Mouse (Mus musculus) limb, embryonic 12.5 days (tissue): Measurements from ENCODE around the gene Ralb. TPM values are rescaled to one million over a fixed set of nuclear protein-coding genes. Genes with fewer than 3 reads are reported as not detected.

Experiments used
- ATAC-seq: fragments of 200-750 bp; cut with Nextera tagmentation; 2 replicates; pipeline ENCODE4 v1.8.0; 2017; ENCODE audit warnings: low read depth, moderate TSS enrichment; ENCODE audit not compliant: insufficient number of reproducible peaks, insufficient read depth, low FRiP score, low TSS enrichment
- H3K27ac ChIP-seq: fragments of 300-500 bp; sonication (generic); 2 replicates; pipeline ENCODE4 v1.5.1; 2016; ENCODE audit warnings: mild to moderate bottlenecking, moderate library complexity
- H3K27me3 ChIP-seq: fragments of 300-500 bp; sonication (generic); 2 replicates; pipeline ENCODE4 v1.6.1; 2016; ENCODE audit warnings: mild to moderate bottlenecking, moderate library complexity
- H3K36me3 ChIP-seq: fragments of 300-500 bp; sonication (generic); 2 replicates; pipeline ENCODE4 v1.6.1; 2016; ENCODE audit warnings: mild to moderate bottlenecking, moderate library complexity
- H3K4me1 ChIP-seq: fragments of 300-500 bp; sonication (generic); replicated peaks from 2 replicates; pipeline ENCODE4 v1.6.1; 2016
- H3K4me2 ChIP-seq: fragments of 300-500 bp; sonication (generic); 2 replicates; pipeline ENCODE4 v1.6.1; 2016; ENCODE audit warnings: mild to moderate bottlenecking, moderate library complexity
- H3K4me3 ChIP-seq: fragments of 300-500 bp; sonication (generic); replicated peaks from 2 replicates; pipeline ENCODE4 v1.5.1; 2016; ENCODE audit warnings: mild to moderate bottlenecking
- H3K9ac ChIP-seq: fragments of 300-500 bp; sonication (generic); replicated peaks from 2 replicates; pipeline ENCODE4 v1.6.1; 2016; ENCODE audit warnings: mild to moderate bottlenecking, moderate library complexity
- H3K9me3 ChIP-seq: fragments of 300-500 bp; sonication (generic); 2 replicates; pipeline ENCODE4 v1.6.1; 2016; ENCODE audit warnings: mild to moderate bottlenecking, moderate library complexity
- WGBS: fragments of 180-500 bp; shearing (Covaris S2); methylation state at CpG from one replicate; pipeline ENCODE4 v1.1.7; 2016; 5-methylcytosine and 5-hydroxymethylcytosine counted together
- polyA plus RNA-seq: library from polyadenylated mRNA; unstranded; fragments of >200 nt; fragmentation: Nextera tagmentation; extraction: Ambion mirVana; gene quantifications from 2 replicates; pipeline ENCODE4 v1.2.1, GENCODE M21; 2016

Ralb gene
- 112 TPM in 2 replicates for polyA plus RNA-seq

- ATAC-seq = peak; percentile 95
- Histone ChIP-seq H3K9me3 (no peaks in the 10 kb centered on the region), H3K36me3 (peaks cover 4% of the 10 kb centered on the region; the same call in 1 of the 2 replicates), H3K4me3 (peak within 1 kb of the TSS; percentile 73), H3K4me2 (peak within 1 kb of the TSS; percentile 76), H3K27ac (peak within 1 kb of the TSS; percentile 67), H3K27me3 (no peaks in the 10 kb centered on the region), H3K9ac (peak within 1 kb of the TSS; percentile 68), H3K4me1 (peaks cover 29% of the 10 kb centered on the region)
- WGBS = under 1% methylated on average over 57 of the region's 57 CpGs
These were observed at the start of gene Ralb for GRCm38 (mm10) chr1:119504260-119505062. TSS of gene Ralb (minus strand) at chr1:119504794.

GRCm38 (mm10) chr1:119551651-119552050 lies 47.1 kb upstream of the Ralb start:
- Histone ChIP-seq H3K27me3 (no peaks in the 10 kb centered on the region), H3K9ac (no peak overlapping the region), H3K9me3 (no peaks in the 10 kb centered on the region), H3K27ac (no peak overlapping the region), H3K4me1 (no peaks in the 10 kb centered on the region), H3K36me3 (peaks cover 17% of the 10 kb centered on the region; the same call in 1 of the 2 replicates), H3K4me2 (no peak overlapping the region), H3K4me3 (no peak overlapping the region)
- no peak for ATAC-seq
- WGBS = 93% methylated on average over 1 of the region's 1 CpGs

GRCm38 (mm10) chr1:119550064-119550463 lies 45.5 kb upstream of the Ralb start:
- Histone ChIP-seq H3K9me3 (no peaks in the 10 kb centered on the region), H3K27ac (no peak overlapping the region), H3K4me2 (no peak overlapping the region), H3K9ac (no peak overlapping the region), H3K27me3 (no peaks in the 10 kb centered on the region), H3K4me1 (no peaks in the 10 kb centered on the region; the same call in 1 of the 2 replicates), H3K36me3 (peaks cover 17% of the 10 kb centered on the region; the same call in 1 of the 2 replicates), H3K4me3 (no peak overlapping the region)
- WGBS = 87% methylated on average over 2 of the region's 2 CpGs
- no peak for ATAC-seq

DNA sequence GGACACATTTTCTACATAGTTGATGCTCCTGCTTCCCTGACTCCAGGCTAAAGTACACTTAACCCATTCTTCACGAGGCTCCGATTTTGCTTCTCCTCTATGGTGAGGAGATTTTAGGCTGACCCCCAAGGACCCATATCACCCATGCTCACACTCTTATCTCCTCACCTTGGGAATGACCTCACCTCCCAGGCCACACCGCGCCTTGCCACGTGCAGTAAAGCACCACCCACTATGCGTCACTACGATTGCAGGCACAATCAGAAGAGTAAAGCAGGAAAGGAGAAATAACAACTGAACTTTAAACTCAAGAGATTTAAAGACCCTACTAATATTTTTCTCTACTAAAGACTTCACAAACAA lies 44.7 kb upstream of the Ralb start:
- WGBS = 91% methylated on average over 7 of the region's 7 CpGs
- no peak overlapping the region for H3K27ac ChIP-seq

DNA sequence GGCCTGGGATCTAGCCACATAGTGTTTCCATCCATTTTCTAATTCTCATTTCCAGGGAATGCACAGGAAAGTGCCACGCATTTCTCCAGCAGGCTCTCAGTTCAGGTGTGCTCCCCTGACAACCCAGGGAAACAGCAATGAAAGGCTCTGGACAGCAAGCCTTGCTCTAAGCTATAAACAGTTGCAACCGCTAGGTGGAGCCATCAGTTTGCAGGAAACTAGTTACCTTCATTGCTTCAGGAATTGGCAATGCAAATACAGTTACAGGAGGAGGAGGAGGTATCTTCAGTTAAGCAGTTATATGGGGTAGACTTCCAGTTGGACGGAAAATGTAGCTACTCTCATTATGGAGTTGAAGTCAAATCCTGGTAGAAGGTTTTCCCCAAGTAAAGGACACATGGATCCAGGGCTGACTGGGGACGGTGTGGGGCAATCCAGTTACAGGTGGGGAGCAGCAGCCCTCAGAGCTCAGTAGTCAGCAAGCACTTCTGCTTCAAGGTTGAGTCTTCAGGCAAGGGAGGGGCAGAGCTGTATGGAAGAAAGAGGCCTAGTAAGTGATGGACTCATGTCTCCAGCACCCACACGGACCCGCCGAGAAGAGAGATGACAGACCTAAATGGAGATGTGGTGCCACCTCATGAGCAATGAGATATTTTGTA lies 44.2 kb upstream of the Ralb start:
- H3K4me3 ChIP-seq = no peak overlapping the region
- H3K4me2 ChIP-seq = no peak overlapping the region
- no peak overlapping the region for H3K9ac ChIP-seq
- 0 out of 2 replicates have a peak, but pooled peaks have one; percentile 33 for ATAC-seq
- peaks cover 6% of the 10 kb centered on the region for H3K4me1 ChIP-seq
- H3K27ac ChIP-seq = no peak overlapping the region
- no peaks in the 10 kb centered on the region for H3K27me3 ChIP-seq
- H3K36me3 ChIP-seq = peaks cover 7% of the 10 kb centered on the region; the same call in 1 of the 2 replicates
- H3K9me3 ChIP-seq = no peaks in the 10 kb centered on the region
- 73% methylated on average over 7 of the region's 7 CpGs for WGBS

More for the DNA sequence above, 44.7 kb upstream of the Ralb start:
- Histone ChIP-seq H3K4me2 (no peak overlapping the region), H3K36me3 (peaks cover 10% of the 10 kb centered on the region; the same call in 1 of the 2 replicates), H3K27me3 (no peaks in the 10 kb centered on the region), H3K4me3 (no peak overlapping the region), H3K9ac (no peak overlapping the region), H3K4me1 (peaks cover 6% of the 10 kb centered on the region), H3K9me3 (no peaks in the 10 kb centered on the region)
- no peak for ATAC-seq

- no peak overlapping the region for H3K4me3 ChIP-seq
- WGBS = 87% methylated on average over 3 of the region's 3 CpGs
These were observed 41.9 kb upstream of the Ralb start for GRCm38 (mm10) chr1:119546490-119546889.

DNA sequence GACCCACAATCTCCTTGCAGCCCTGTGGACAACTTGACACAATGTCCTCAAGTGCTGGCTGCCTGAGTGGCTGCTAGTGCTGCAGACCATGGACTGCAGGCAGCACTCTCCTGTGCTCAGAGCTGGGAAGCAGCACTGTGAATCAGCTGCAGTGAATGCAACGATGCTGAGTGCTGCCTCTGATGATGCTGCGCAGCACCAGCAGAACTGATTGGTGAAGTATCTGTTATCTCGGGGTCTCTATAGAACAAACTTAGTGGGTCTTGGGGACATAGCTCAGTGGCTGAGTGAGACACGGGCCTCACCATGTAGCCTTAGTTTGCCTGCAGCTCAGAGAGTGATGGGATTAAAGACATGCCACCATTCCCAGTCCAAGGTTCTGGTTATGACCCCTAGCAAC lies 41.1 kb upstream of the Ralb start:
- no peaks in the 10 kb centered on the region for H3K27me3 ChIP-seq
- no peak overlapping the region for H3K4me3 ChIP-seq
- H3K4me1 ChIP-seq = peaks cover 6% of the 10 kb centered on the region
- H3K4me2 ChIP-seq = no peak overlapping the region
- H3K9me3 ChIP-seq = no peaks in the 10 kb centered on the region
- WGBS = 90% methylated on average over 4 of the region's 4 CpGs
- no peak for ATAC-seq
- no peak overlapping the region for H3K9ac ChIP-seq
- peaks cover 7% of the 10 kb centered on the region; the same call in 1 of the 2 replicates for H3K36me3 ChIP-seq
- H3K27ac ChIP-seq = no peak overlapping the region

More at GRCm38 (mm10) chr1:119546490-119546889, 41.9 kb upstream of the Ralb start:
- H3K36me3 ChIP-seq = peaks cover 7% of the 10 kb centered on the region; the same call in 1 of the 2 replicates
- H3K4me1 ChIP-seq = peaks cover 6% of the 10 kb centered on the region
- H3K4me2 ChIP-seq = no peak overlapping the region
- H3K9me3 ChIP-seq = no peaks in the 10 kb centered on the region
- no peak overlapping the region for H3K27ac ChIP-seq
- H3K27me3 ChIP-seq = no peaks in the 10 kb centered on the region
- H3K9ac ChIP-seq = no peak overlapping the region
- no peak for ATAC-seq

- H3K4me3 ChIP-seq = no peak overlapping the region
- no peak overlapping the region for H3K4me2 ChIP-seq
- WGBS = 68% methylated on average over 2 of the region's 2 CpGs
- ATAC-seq = no peak
- no peaks in the 10 kb centered on the region for H3K9me3 ChIP-seq
- no peak overlapping the region for H3K27ac ChIP-seq
- peaks cover 5% of the 10 kb centered on the region; the same call in 1 of the 2 replicates for H3K36me3 ChIP-seq
- H3K27me3 ChIP-seq = no peaks in the 10 kb centered on the region
- no peak overlapping the region for H3K9ac ChIP-seq
- peaks cover 6% of the 10 kb centered on the region for H3K4me1 ChIP-seq
These were observed 40.6 kb upstream of the Ralb start for GRCm38 (mm10) chr1:119545164-119545563.

- Histone ChIP-seq H3K9me3 (no peaks in the 10 kb centered on the region), H3K4me3 (no peak overlapping the region), H3K27me3 (no peaks in the 10 kb centered on the region), H3K9ac (no peak overlapping the region), H3K4me2 (no peak overlapping the region), H3K36me3 (no peaks in the 10 kb centered on the region), H3K27ac (no peak overlapping the region), H3K4me1 (peaks cover 6% of the 10 kb centered on the region)
- ATAC-seq = no peak
- 67% methylated on average over 5 of the region's 5 CpGs for WGBS
These were observed 40.1 kb upstream of the Ralb start for GRCm38 (mm10) chr1:119544611-119545155.

GRCm38 (mm10) chr1:119543316-119543715 lies 38.7 kb upstream of the Ralb start:
- H3K4me3 ChIP-seq = no peak overlapping the region
- no peak for ATAC-seq
- H3K9ac ChIP-seq = no peak overlapping the region
- no peaks in the 10 kb centered on the region for H3K27me3 ChIP-seq
- H3K27ac ChIP-seq = no peak overlapping the region
- no peak overlapping the region for H3K4me2 ChIP-seq
- H3K9me3 ChIP-seq = no peaks in the 10 kb centered on the region
- WGBS = 95% methylated on average over 6 of the region's 6 CpGs
- H3K36me3 ChIP-seq = no peaks in the 10 kb centered on the region
- peaks cover 6% of the 10 kb centered on the region for H3K4me1 ChIP-seq

DNA sequence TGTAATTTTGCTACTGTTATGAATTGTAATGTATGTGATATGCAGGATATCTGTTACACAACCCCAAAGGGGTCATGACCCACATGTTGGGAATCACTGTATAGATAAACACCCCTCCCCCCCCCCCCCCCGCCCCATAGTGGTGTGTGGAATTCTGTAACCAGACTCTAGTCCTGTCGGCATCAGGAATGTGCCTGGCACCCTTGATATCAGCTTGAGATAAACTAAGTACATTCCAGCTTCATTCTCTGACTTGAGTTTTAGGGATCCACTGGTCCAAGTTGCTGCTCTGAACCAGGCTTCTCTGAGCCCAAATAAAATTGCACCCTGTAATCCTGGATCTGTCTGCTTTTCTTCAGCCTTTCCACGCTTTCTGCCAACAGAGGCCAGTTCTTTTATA lies 37.0 kb upstream of the Ralb start:
- Histone ChIP-seq H3K4me1 (peaks cover 6% of the 10 kb centered on the region), H3K27ac (no peak overlapping the region), H3K9me3 (no peaks in the 10 kb centered on the region), H3K4me3 (no peak overlapping the region), H3K9ac (no peak overlapping the region), H3K36me3 (no peaks in the 10 kb centered on the region), H3K27me3 (no peaks in the 10 kb centered on the region), H3K4me2 (no peak overlapping the region)
- ATAC-seq = no peak
- 64% methylated on average over 3 of the region's 3 CpGs for WGBS
